Mouse (Mus musculus) hindbrain, embryonic 13.5 days (tissue): ENCODE measurements around the gene Hist3h2a. TPM values are rescaled to one million over a fixed set of nuclear protein-coding genes. Genes with fewer than 3 reads are reported as not detected.
A peak's percentile ranks its signal among the peaks of the same experiment; 100 is the strongest.
"Not testable (repeated sequence)": the region's sequence is repeated elsewhere in the genome, so short reads cannot be mapped to it uniquely, and the experiment has no call there.

ENCODE experiments used
- ATAC-seq: fragments of 200-750 bp; cut with Nextera tagmentation; 2 replicates; pipeline ENCODE4 v1.8.0; 2017; ENCODE audit warnings: moderate TSS enrichment; ENCODE audit not compliant: low FRiP score
- H3K27ac ChIP-seq: fragments of 300-500 bp; sonication (generic); 2 replicates; pipeline ENCODE4 v1.5.1; 2015; ENCODE audit warnings: inconsistent platforms, mild to moderate bottlenecking, moderate library complexity
- H3K27me3 ChIP-seq: fragments of 300-500 bp; sonication (generic); 2 replicates; pipeline ENCODE4 v1.6.1; 2015; ENCODE audit warnings: mild to moderate bottlenecking, inconsistent platforms
- H3K36me3 ChIP-seq: fragments of 300-500 bp; sonication (generic); 2 replicates; pipeline ENCODE4 v1.6.1; 2015; ENCODE audit warnings: mild to moderate bottlenecking, inconsistent platforms
- H3K4me1 ChIP-seq: fragments of 300-500 bp; sonication (generic); replicated peaks from 2 replicates; pipeline ENCODE4 v1.6.1; 2015; ENCODE audit warnings: inconsistent platforms
- H3K4me2 ChIP-seq: fragments of 300-500 bp; sonication (generic); 2 replicates; pipeline ENCODE4 v1.6.1; 2015; ENCODE audit warnings: inconsistent platforms, mild to moderate bottlenecking, moderate library complexity
- H3K4me3 ChIP-seq: fragments of 300-500 bp; sonication (generic); 2 replicates; pipeline ENCODE4 v1.5.1; 2015; ENCODE audit warnings: mild to moderate bottlenecking, inconsistent platforms
- H3K9ac ChIP-seq: fragments of 300-500 bp; sonication (generic); 2 replicates; pipeline ENCODE4 v1.6.1; 2015; ENCODE audit warnings: mild to moderate bottlenecking, inconsistent platforms
- H3K9me3 ChIP-seq: fragments of 300-500 bp; sonication (generic); 2 replicates; pipeline ENCODE4 v1.6.1; 2016; ENCODE audit warnings: inconsistent platforms
- WGBS: fragments of 180-500 bp; shearing (Covaris S2); methylation state at CpG from one replicate; pipeline ENCODE4 v1.1.7; 2015; 5-methylcytosine and 5-hydroxymethylcytosine counted together
- polyA plus RNA-seq: library from polyadenylated mRNA; unstranded; fragments of >200 nt; fragmentation: Nextera tagmentation; extraction: Ambion mirVana; gene quantifications from 2 replicates; pipeline ENCODE4 v1.2.1, GENCODE M21; 2015

Hist3h2a gene
- polyA plus RNA-seq, 1 experiment from 2014 or later, result 142 TPM

DNA sequence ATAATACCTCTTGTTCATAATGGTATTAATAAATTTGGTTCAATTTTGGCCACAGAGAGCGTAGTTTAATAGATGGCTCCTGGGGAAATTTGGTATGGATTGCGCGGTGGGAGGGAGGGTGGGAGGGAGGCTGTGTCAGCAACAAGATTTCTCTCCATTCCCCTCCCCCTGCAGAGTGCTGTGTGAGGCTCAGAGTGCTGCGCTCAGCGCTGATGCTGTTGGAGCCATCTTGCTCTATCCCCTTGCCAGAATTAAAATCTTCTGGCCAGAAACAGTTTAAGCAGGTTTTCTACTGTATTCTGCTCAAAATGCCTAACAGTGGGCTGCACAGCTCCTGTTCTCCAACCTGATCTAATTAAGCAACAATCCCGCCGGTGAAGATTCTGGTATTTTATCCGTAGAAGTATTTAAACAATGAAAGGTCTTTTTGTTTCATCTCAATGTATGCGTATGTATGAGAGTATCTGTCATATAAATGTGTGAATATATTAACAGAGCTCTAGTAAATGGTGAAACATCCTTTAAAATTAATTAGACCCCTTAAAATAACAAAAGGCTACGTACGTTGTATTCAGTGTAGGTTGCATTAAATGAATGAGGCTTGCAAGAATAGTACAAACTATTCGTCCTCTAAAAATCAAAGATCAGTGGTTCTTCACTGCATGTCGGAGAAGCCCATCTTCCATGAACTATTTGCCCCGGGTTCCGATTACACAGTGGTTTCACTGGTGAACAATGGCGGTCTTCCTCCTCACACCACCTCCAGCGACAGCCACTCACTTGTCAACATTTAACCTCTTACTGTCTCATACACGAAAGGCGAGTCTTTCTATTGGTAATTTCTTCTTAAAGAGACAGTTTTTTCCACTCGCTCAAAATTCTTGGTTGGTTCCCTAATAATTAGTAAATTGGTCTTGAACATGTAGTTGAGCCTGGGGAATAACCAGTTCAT, 4.7 kb upstream of the Hist3h2a start:
- 2% methylated on average over 20 of the region's 20 CpGs for WGBS

DNA sequence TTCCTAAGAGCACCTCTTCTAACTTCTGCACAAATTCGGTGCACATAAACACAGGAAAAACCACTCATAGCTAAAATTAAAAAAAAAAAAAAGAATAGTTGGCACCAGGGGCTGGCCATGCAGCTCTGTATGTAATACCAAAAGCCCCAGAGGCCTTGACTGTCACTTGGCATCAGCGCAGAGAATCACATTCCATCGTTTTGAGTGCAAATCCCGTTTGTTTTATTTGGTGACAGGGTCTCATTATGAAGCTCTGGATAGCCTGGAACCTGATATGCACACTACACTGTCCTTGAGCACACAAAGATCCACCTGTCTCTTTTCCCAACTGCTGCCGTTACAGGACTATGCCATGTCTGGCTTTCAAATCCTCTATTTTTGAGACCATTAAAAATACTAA, 3.3 kb upstream of the Hist3h2a start:
- Histone ChIP-seq H3K27me3 (no peaks in the 10 kb centered on the region), H3K36me3 (no peaks in the 10 kb centered on the region), H3K9me3 (no peaks in the 10 kb centered on the region), H3K27ac (peak overlapping the region; percentile 100), H3K4me3 (peak overlapping the region; percentile 64; the same call in 1 of the 2 replicates), H3K4me2 (peak overlapping the region; percentile 59), H3K9ac (peak overlapping the region; percentile 98), H3K4me1 (peaks cover 39% of the 10 kb centered on the region)
- WGBS, result 62% methylated on average over 5 of the region's 5 CpGs
- ATAC-seq, result no peak

More for the DNA sequence above, 4.7 kb upstream of the Hist3h2a start:
- Histone ChIP-seq H3K9me3 (no peaks in the 10 kb centered on the region), H3K27me3 (no peaks in the 10 kb centered on the region), H3K27ac (peak overlapping the region; percentile 100), H3K4me3 (peak overlapping the region; percentile 64), H3K4me2 (peak overlapping the region; percentile 59), H3K36me3 (no peaks in the 10 kb centered on the region), H3K9ac (peak overlapping the region; percentile 98), H3K4me1 (peaks cover 36% of the 10 kb centered on the region)
- ATAC-seq, result peak; percentile 47; the same call in 1 of the 2 replicates

DNA sequence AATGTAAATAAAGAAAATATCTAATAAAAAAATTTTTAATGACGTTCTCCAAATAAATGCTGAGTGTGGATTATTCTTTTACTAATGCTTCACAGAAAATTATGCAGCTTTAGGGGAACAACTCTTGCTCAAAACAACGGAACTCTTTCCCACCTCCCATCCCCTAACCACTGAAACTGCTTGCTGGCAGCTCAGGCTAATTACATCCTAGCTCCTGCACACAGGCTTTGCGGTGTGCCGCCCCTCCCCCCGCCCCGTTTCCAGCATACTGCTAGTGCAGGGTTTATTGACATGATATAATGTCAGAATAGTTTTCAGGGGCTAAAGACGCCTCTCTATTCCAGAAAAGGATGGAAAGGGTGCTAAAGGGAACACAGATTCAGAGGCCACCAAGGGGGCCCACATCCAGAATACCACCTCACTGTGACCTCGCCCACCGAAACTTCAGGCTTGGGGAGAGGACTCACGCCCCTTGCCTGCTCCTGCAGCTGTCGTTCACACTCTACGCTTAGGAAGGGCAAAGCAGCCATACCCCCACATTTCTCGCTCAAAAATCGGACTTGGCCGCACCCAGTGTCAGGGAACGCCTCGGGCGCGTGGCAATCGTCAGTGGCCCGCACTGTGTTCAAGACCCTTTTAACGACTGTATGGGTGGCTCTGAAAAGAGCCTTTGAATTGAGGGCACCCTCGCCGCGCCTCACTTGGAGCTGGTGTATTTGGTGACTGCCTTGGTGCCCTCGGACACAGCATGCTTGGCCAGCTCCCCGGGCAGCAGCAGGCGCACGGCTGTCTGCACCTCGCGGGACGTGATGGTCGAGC, 925 bp upstream of the Hist3h2a start:
- Histone ChIP-seq H3K9ac (peak overlapping the region; percentile 97), H3K4me2 (peak overlapping the region; percentile 91), H3K27me3 (no peaks in the 10 kb centered on the region), H3K4me3 (peak overlapping the region; percentile 96), H3K27ac (peak overlapping the region; percentile 100), H3K4me1 (peaks cover 50% of the 10 kb centered on the region), H3K36me3 (peaks cover 9% of the 10 kb centered on the region), H3K9me3 (no peaks in the 10 kb centered on the region)
- peak; percentile 31 for ATAC-seq
- under 1% methylated on average over 33 of the region's 33 CpGs for WGBS

DNA sequence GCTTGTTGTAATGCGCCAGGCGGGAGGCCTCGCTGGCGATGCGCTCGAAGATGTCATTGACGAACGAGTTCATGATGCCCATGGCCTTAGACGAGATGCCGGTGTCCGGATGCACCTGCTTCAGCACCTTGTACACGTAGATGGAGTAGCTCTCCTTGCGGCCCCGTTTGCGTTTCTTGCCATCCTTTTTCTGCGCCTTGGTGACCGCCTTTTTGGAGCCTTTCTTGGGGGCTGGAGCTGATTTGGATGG, 390 bp upstream of the Hist3h2a start:
- peak overlapping the region; percentile 97 for H3K9ac ChIP-seq
- not testable (repeated sequence) for H3K27me3 ChIP-seq, H3K9me3 ChIP-seq, H3K36me3 ChIP-seq, ATAC-seq
- peak overlapping the region; percentile 96 for H3K4me3 ChIP-seq
- peak overlapping the region; percentile 91 for H3K4me2 ChIP-seq
- 0% methylated on average over 17 of the region's 17 CpGs for WGBS
- H3K4me1 ChIP-seq, result peaks cover 56% of the 10 kb centered on the region
- H3K27ac ChIP-seq, result peak overlapping the region; percentile 100

DNA sequence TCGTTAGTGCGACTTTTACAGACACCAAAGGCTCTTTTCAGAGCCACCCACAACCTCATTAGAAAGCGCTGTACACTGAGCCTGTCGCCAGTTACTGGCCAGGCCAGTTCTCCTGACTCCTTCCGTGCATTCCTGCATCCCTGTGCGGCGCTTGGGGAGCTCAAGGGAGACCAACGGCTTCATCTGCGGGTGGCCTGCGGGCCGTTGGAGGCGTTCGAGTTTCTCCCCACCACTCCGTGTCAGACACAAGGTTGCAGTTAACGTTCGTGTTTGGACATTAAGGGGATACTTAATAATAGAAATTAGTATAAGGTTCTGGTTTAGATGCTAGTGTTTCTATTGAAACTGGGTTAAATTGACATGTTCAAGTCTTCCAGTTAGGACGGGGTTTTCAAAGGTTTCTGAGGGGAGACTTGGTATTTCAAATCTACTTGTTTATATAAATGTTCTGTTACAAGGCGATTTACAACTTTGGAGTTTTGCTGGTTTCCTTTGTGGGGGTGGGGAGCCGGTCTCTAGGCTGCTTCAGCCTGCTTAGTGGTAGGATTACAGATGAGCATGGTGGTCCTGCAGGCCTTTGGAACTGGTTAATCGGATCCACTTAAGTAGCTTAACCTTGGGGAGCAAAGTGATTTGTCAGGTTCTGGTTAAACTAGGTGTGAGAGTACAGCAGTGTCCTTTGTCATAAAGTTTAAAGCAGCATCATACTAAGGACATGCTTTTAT, 820 bp downstream of the Hist3h2a start:
- H3K36me3 ChIP-seq, result peaks cover 9% of the 10 kb centered on the region
- H3K9me3 ChIP-seq, result no peaks in the 10 kb centered on the region
- peak overlapping the region; percentile 94 for H3K9ac ChIP-seq
- ATAC-seq, result no peak
- H3K4me3 ChIP-seq, result peak overlapping the region; percentile 96
- H3K4me1 ChIP-seq, result peaks cover 63% of the 10 kb centered on the region
- no peaks in the 10 kb centered on the region for H3K27me3 ChIP-seq
- peak overlapping the region; percentile 100 for H3K27ac ChIP-seq
- WGBS, result under 1% methylated on average over 20 of the region's 20 CpGs
- peak overlapping the region; percentile 80 for H3K4me2 ChIP-seq

DNA sequence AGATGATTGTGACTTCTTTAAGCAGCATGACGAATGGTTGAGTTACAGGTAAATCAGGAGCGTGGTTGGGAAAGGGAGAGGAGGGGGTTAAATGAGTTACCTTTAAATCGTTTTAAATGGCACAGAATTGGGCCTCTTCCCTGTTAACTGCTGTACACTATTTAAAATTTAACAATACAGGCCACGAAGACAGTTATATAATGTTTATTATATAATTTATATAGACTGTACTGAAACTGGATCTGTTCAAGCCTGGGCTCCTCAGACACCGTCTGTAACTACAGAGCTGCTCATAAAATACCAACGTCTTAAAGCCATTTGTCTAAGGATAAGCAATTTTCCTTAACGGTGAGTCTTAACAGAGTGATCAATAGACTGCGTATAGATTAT, 1.4 kb downstream of the Hist3h2a start:
- peak overlapping the region; percentile 100 for H3K27ac ChIP-seq
- ATAC-seq, result no peak
- peaks cover 9% of the 10 kb centered on the region for H3K36me3 ChIP-seq
- peaks cover 60% of the 10 kb centered on the region for H3K4me1 ChIP-seq
- H3K9me3 ChIP-seq, result no peaks in the 10 kb centered on the region
- H3K27me3 ChIP-seq, result no peaks in the 10 kb centered on the region
- H3K9ac ChIP-seq, result peak overlapping the region; percentile 94
- 27% methylated on average over 8 of the region's 8 CpGs for WGBS
- peak overlapping the region; percentile 96 for H3K4me3 ChIP-seq
- H3K4me2 ChIP-seq, result peak overlapping the region; percentile 80

DNA sequence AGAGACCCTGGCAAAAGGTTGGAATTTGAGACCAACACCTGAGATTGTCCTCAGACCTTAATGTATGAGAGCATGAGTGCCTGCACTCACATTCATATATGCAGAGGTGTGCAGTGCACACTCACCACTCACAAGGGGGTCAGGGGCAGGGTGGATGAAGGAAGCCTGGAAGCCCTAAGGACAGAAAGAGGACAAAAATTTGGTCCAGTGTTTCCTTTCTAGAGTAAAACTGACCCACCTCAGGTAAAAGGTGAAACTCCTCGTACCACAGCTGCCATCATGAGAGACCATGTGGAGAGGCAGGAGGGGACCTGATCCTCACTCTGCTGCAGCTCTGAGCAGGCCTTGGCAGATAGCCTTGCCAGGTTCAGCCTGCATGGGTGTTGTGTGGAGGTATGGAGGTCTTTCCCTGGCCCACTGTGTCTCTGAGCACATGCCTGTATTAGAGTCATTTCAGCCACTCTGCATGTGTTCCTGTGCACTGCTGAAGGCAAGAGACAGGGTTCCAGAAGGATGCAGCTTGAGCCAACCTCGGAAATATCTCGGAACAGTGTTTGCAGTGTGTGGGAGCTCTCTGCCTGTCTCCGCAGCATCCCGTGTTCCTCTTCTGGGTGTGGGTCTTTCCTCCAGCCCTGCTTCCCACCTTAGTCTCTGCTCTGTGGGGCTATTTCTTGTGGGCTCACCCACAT, 2.9 kb downstream of the Hist3h2a start:
- H3K9me3 ChIP-seq, result no peaks in the 10 kb centered on the region
- peaks cover 9% of the 10 kb centered on the region for H3K36me3 ChIP-seq
- peaks cover 45% of the 10 kb centered on the region for H3K4me1 ChIP-seq
- peak overlapping the region; percentile 13; the same call in 1 of the 2 replicates for H3K27ac ChIP-seq
- H3K4me2 ChIP-seq, result peak overlapping the region; percentile 80
- 76% methylated on average over 5 of the region's 5 CpGs for WGBS
- H3K27me3 ChIP-seq, result peaks cover 8% of the 10 kb centered on the region; the same call in 1 of the 2 replicates
- H3K4me3 ChIP-seq, result peak overlapping the region; percentile 96
- ATAC-seq, result no peak
- H3K9ac ChIP-seq, result peak overlapping the region; percentile 94

DNA sequence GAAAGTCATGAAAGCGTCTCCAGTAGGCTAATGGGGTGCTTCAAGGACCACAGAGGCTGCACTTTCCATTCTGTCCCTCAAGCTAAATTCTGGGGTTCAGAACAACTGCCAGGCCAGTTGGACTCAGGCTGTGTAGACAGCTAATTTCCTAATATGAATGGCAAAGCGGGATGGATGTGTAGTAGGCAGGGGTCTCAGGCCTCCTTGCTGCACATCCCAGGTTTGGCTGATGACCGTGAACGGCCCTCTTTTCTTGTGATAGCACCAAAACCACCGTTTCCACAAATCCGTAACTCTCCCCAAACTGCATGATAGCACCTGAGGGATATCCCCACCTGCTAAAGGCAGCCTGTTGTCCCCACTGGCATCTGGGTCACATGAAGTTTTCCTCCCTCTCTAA, 4.1 kb downstream of the Hist3h2a start:
- peaks cover 43% of the 10 kb centered on the region for H3K4me1 ChIP-seq
- peaks cover 8% of the 10 kb centered on the region; the same call in 1 of the 2 replicates for H3K27me3 ChIP-seq
- no peak overlapping the region; the same call in 1 of the 2 replicates for H3K9ac ChIP-seq
- H3K4me3 ChIP-seq, result peak overlapping the region; percentile 96; the same call in 1 of the 2 replicates
- peak overlapping the region; percentile 80 for H3K4me2 ChIP-seq
- 79% methylated on average over 6 of the region's 6 CpGs for WGBS
- peaks cover 9% of the 10 kb centered on the region for H3K36me3 ChIP-seq
- no peaks in the 10 kb centered on the region for H3K9me3 ChIP-seq
- ATAC-seq, result no peak
- no peak overlapping the region for H3K27ac ChIP-seq

DNA sequence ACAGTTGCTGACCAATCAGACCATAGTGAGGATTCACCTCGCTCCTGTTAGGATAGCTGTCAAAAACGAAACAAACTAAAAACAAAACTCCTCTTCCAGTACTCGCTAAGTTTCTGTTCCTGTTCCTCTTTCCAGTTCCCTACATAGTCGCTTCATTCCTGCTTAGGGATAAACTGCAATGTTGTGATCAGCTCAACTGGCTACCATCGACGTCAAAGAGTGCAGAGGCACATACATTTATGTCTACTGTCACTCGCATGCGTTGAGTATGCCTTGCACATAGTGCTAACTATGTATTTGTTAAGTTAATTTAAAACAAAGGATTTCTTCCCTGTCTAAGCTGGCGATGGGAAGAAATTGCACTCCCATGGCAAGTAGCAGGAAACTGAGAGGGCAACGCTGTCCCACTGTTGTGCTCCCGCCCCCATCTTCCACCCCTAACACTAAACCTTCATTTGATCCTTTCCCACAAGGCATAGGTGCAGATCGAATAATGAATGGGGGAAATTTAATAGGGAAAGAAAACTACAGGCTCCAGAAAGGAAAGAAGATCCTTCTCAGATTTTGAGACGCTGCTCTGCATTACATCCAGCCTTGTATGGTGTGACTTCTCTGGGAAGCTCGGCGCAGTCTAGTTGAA, 4.8 kb downstream of the Hist3h2a start:
- peaks cover 45% of the 10 kb centered on the region for H3K4me1 ChIP-seq
- H3K9ac ChIP-seq, result peak overlapping the region; percentile 70
- ATAC-seq, result no peak
- WGBS, result 36% methylated on average over 15 of the region's 15 CpGs
- H3K27ac ChIP-seq, result peak overlapping the region; percentile 88
- peak overlapping the region; percentile 49 for H3K4me3 ChIP-seq
- peak overlapping the region; percentile 80 for H3K4me2 ChIP-seq
- H3K9me3 ChIP-seq, result no peaks in the 10 kb centered on the region
- H3K36me3 ChIP-seq, result peaks cover 9% of the 10 kb centered on the region
- peaks cover 8% of the 10 kb centered on the region; the same call in 1 of the 2 replicates for H3K27me3 ChIP-seq

DNA sequence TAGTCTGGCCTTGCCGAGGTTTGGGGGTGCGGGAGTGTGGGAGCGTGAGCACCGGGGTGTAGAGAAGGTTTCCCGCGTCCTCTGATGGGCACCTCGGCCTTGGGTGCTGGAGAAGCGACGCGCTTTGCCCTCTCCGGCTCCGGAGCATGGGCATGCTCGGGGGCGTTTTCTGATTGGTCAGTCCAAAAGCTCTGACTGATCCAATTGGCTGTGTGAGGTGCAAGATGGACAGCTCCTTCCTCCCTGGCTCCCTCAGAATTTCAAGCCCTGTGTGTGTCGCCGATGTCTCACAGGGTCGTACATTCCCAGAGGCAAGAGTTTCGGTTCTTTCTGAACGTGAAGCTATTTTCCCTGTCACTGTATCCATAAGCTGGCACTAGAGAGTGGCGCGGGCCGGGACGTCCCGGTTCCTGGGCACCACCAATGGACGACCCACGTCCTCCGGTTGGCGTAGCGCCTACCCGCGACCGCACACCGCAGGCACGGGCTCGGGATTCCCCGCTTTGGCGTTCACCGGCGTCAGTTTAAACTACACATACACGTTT, 5.5 kb downstream of the Hist3h2a start:
- H3K36me3 ChIP-seq, result peaks cover 9% of the 10 kb centered on the region
- H3K4me1 ChIP-seq, result peaks cover 48% of the 10 kb centered on the region

More for the DNA sequence above, 5.5 kb downstream of the Hist3h2a start:
- Histone ChIP-seq H3K9me3 (no peaks in the 10 kb centered on the region), H3K4me2 (peak overlapping the region; percentile 80), H3K9ac (peak overlapping the region; percentile 70), H3K27me3 (peaks cover 8% of the 10 kb centered on the region; the same call in 1 of the 2 replicates), H3K27ac (peak overlapping the region; percentile 88), H3K4me3 (peak overlapping the region; percentile 49)
- peak; percentile 85 for ATAC-seq
- WGBS, result 3% methylated on average over 40 of the region's 40 CpGs
